Mouse (Mus musculus) forebrain, embryonic 10.5 days (tissue): Measurements from ENCODE around the gene Scml4. TPM values are rescaled to one million over a fixed set of nuclear protein-coding genes. Genes with fewer than 3 reads are reported as not detected.

ENCODE experiments used
- DNase-seq: peaks from one replicate; pipeline ENCODE4 v3.0.0-alpha.2; 2017; ENCODE audit warnings: low spot score; ENCODE audit errors: extremely low spot score
- H3K27ac ChIP-seq: fragments of 300-500 bp; sonication (generic); 2 replicates; pipeline ENCODE4 v1.5.1; 2016; ENCODE audit warnings: mild to moderate bottlenecking
- H3K27me3 ChIP-seq: fragments of 300-500 bp; sonication (generic); 2 replicates; pipeline ENCODE4 v1.6.1; 2016; ENCODE audit warnings: mild to moderate bottlenecking; ENCODE audit not compliant: poor library complexity, severe bottlenecking
- H3K36me3 ChIP-seq: fragments of 300-500 bp; sonication (generic); replicated peaks from 2 replicates; pipeline ENCODE4 v1.6.1; 2016; ENCODE audit warnings: mild to moderate bottlenecking, moderate library complexity
- H3K4me1 ChIP-seq: fragments of 300-500 bp; sonication (generic); 2 replicates; pipeline ENCODE4 v1.6.1; 2016
- H3K4me3 ChIP-seq: fragments of 300-500 bp; sonication (generic); 2 replicates; pipeline ENCODE4 v1.5.1; 2016; ENCODE audit warnings: mild to moderate bottlenecking, moderate library complexity
- H3K9me3 ChIP-seq: fragments of 300-500 bp; sonication (generic); 2 replicates; pipeline ENCODE4 v1.6.1; 2016; ENCODE audit warnings: mild to moderate bottlenecking, moderate library complexity
- WGBS: fragments of 180-500 bp; shearing (Covaris S2); methylation state at CpG from one replicate; pipeline ENCODE4 v1.1.7; 2016; 5-methylcytosine and 5-hydroxymethylcytosine counted together
- polyA plus RNA-seq: library from polyadenylated mRNA; unstranded; fragments of >200 nt; fragmentation: Nextera tagmentation; extraction: Ambion mirVana; gene quantifications from 2 replicates; pipeline ENCODE4 v1.2.1, GENCODE M21; 2016

The Scml4 gene
- polyA plus RNA-seq, 1 experiment from 2014 or later = 0.19 TPM

- Histone ChIP-seq H3K27me3 (0 out of 2 replicates have a peak, but pooled peaks cover 13% of the 10 kb centered on the region), H3K4me1 (peaks cover 29% of the 10 kb centered on the region), H3K36me3 (no peaks in the 10 kb centered on the region), H3K27ac (no peak overlapping the region), H3K9me3 (peaks cover 5% of the 10 kb centered on the region; the same call in 1 of the 2 replicates), H3K4me3 (no peak overlapping the region)
- 93% methylated on average over 13 of the region's 13 CpGs for WGBS
- DNase-seq = no peak
These were observed 102.5 kb downstream of the Scml4 start for GRCm38 (mm10) chr10:42962655-42963054.

GRCm38 (mm10) chr10:42963061-42963460 lies 102.9 kb downstream of the Scml4 start:
- Histone ChIP-seq H3K4me3 (no peak overlapping the region), H3K27me3 (0 out of 2 replicates have a peak, but pooled peaks cover 11% of the 10 kb centered on the region), H3K36me3 (no peaks in the 10 kb centered on the region), H3K27ac (no peak overlapping the region), H3K9me3 (peaks cover 5% of the 10 kb centered on the region; the same call in 1 of the 2 replicates), H3K4me1 (peaks cover 25% of the 10 kb centered on the region)
- no peak for DNase-seq
- WGBS = 93% methylated on average over 2 of the region's 2 CpGs

- H3K27ac ChIP-seq = no peak overlapping the region; the same call in 1 of the 2 replicates
These were observed 108.2 kb downstream of the Scml4 start for GRCm38 (mm10) chr10:42968332-42968731.

GRCm38 (mm10) chr10:42972504-42973172 lies 112.5 kb downstream of the Scml4 start:
- H3K27me3 ChIP-seq = peaks cover 68% of the 10 kb centered on the region
- no peak overlapping the region for H3K4me3 ChIP-seq

More at GRCm38 (mm10) chr10:42968332-42968731, 108.2 kb downstream of the Scml4 start:
- H3K9me3 ChIP-seq = peaks cover 5% of the 10 kb centered on the region; the same call in 1 of the 2 replicates
- peaks cover 45% of the 10 kb centered on the region for H3K4me1 ChIP-seq
- 11% methylated on average over 2 of the region's 2 CpGs for WGBS
- H3K4me3 ChIP-seq = no peak overlapping the region
- H3K36me3 ChIP-seq = no peaks in the 10 kb centered on the region
- peaks cover 42% of the 10 kb centered on the region for H3K27me3 ChIP-seq
- no peak for DNase-seq

GRCm38 (mm10) chr10:42973537-42973936 lies 113.4 kb downstream of the Scml4 start:
- no peaks in the 10 kb centered on the region for H3K36me3 ChIP-seq
- H3K4me3 ChIP-seq = no peak overlapping the region
- H3K27me3 ChIP-seq = peaks cover 70% of the 10 kb centered on the region
- H3K9me3 ChIP-seq = no peaks in the 10 kb centered on the region
- WGBS = 69% methylated on average over 4 of the region's 4 CpGs
- H3K27ac ChIP-seq = no peak overlapping the region
- H3K4me1 ChIP-seq = peaks cover 45% of the 10 kb centered on the region
- no peak for DNase-seq

More at GRCm38 (mm10) chr10:42972504-42973172, 112.5 kb downstream of the Scml4 start:
- WGBS = 33% methylated on average over 18 of the region's 18 CpGs
- no peaks in the 10 kb centered on the region for H3K36me3 ChIP-seq
- peaks cover 46% of the 10 kb centered on the region for H3K4me1 ChIP-seq
- peak; percentile 68 for DNase-seq
- H3K9me3 ChIP-seq = no peaks in the 10 kb centered on the region
- no peak overlapping the region for H3K27ac ChIP-seq

GRCm38 (mm10) chr10:42976577-42976976 lies 116.4 kb downstream of the Scml4 start:
- no peak for DNase-seq
- WGBS = 90% methylated on average over 6 of the region's 6 CpGs
- H3K4me3 ChIP-seq = no peak overlapping the region
- no peaks in the 10 kb centered on the region for H3K36me3 ChIP-seq
- peaks cover 19% of the 10 kb centered on the region for H3K4me1 ChIP-seq
- H3K27me3 ChIP-seq = peaks cover 56% of the 10 kb centered on the region
- no peaks in the 10 kb centered on the region for H3K9me3 ChIP-seq
- no peak overlapping the region for H3K27ac ChIP-seq

GRCm38 (mm10) chr10:42978346-42978745 lies 118.2 kb downstream of the Scml4 start:
- no peak for DNase-seq
- no peaks in the 10 kb centered on the region for H3K36me3 ChIP-seq
- peaks cover 16% of the 10 kb centered on the region for H3K4me1 ChIP-seq
- H3K4me3 ChIP-seq = no peak overlapping the region
- no peak overlapping the region for H3K27ac ChIP-seq
- 63% methylated on average over 3 of the region's 3 CpGs for WGBS
- no peaks in the 10 kb centered on the region for H3K9me3 ChIP-seq
- peaks cover 44% of the 10 kb centered on the region for H3K27me3 ChIP-seq

- Histone ChIP-seq H3K4me1 (peaks cover 22% of the 10 kb centered on the region), H3K36me3 (no peaks in the 10 kb centered on the region), H3K4me3 (no peak overlapping the region), H3K9me3 (no peaks in the 10 kb centered on the region), H3K27me3 (peaks cover 24% of the 10 kb centered on the region), H3K27ac (no peak overlapping the region)
- DNase-seq = no peak
- WGBS = 73% methylated on average over 7 of the region's 7 CpGs
These were observed 121.0 kb downstream of the Scml4 start for GRCm38 (mm10) chr10:42980999-42981757.

GRCm38 (mm10) chr10:42984886-42985285 lies 124.7 kb downstream of the Scml4 start:
- WGBS = 78% methylated on average over 4 of the region's 4 CpGs

GRCm38 (mm10) chr10:42987594-42988052 lies 127.5 kb downstream of the Scml4 start:
- WGBS = 20% methylated on average over 6 of the region's 6 CpGs
- no peak overlapping the region for H3K4me3 ChIP-seq

More at GRCm38 (mm10) chr10:42984886-42985285, 124.7 kb downstream of the Scml4 start:
- peaks cover 23% of the 10 kb centered on the region for H3K27me3 ChIP-seq
- H3K4me1 ChIP-seq = peaks cover 44% of the 10 kb centered on the region
- H3K4me3 ChIP-seq = no peak overlapping the region
- H3K9me3 ChIP-seq = no peaks in the 10 kb centered on the region
- H3K27ac ChIP-seq = no peak overlapping the region
- H3K36me3 ChIP-seq = no peaks in the 10 kb centered on the region
- no peak for DNase-seq

GRCm38 (mm10) chr10:42988627-42989026 lies 128.5 kb downstream of the Scml4 start:
- Histone ChIP-seq H3K4me1 (peaks cover 44% of the 10 kb centered on the region), H3K27me3 (peaks cover 48% of the 10 kb centered on the region), H3K27ac (no peak overlapping the region), H3K36me3 (no peaks in the 10 kb centered on the region), H3K4me3 (no peak overlapping the region), H3K9me3 (no peaks in the 10 kb centered on the region)
- DNase-seq = no peak
- 56% methylated on average over 15 of the region's 15 CpGs for WGBS

More at GRCm38 (mm10) chr10:42987594-42988052, 127.5 kb downstream of the Scml4 start:
- peaks cover 39% of the 10 kb centered on the region for H3K27me3 ChIP-seq
- H3K36me3 ChIP-seq = no peaks in the 10 kb centered on the region
- H3K4me1 ChIP-seq = peaks cover 43% of the 10 kb centered on the region
- H3K9me3 ChIP-seq = no peaks in the 10 kb centered on the region
- DNase-seq = peak; percentile 55
- no peak overlapping the region for H3K27ac ChIP-seq

- H3K27ac ChIP-seq = no peak overlapping the region
- peak; percentile 87 for DNase-seq
- WGBS = 35% methylated on average over 6 of the region's 6 CpGs
- H3K4me1 ChIP-seq = peaks cover 52% of the 10 kb centered on the region
- no peaks in the 10 kb centered on the region for H3K36me3 ChIP-seq
- H3K4me3 ChIP-seq = no peak overlapping the region
- H3K27me3 ChIP-seq = peaks cover 61% of the 10 kb centered on the region
- H3K9me3 ChIP-seq = no peaks in the 10 kb centered on the region
These were observed 129.7 kb downstream of the Scml4 start for GRCm38 (mm10) chr10:42989910-42990309.

GRCm38 (mm10) chr10:42991018-42991417 lies 130.8 kb downstream of the Scml4 start:
- H3K4me3 ChIP-seq = no peak overlapping the region
- WGBS = 70% methylated on average over 9 of the region's 9 CpGs
- no peak overlapping the region for H3K27ac ChIP-seq
- H3K36me3 ChIP-seq = no peaks in the 10 kb centered on the region
- H3K4me1 ChIP-seq = peaks cover 61% of the 10 kb centered on the region
- no peaks in the 10 kb centered on the region for H3K9me3 ChIP-seq
- peaks cover 64% of the 10 kb centered on the region for H3K27me3 ChIP-seq
- DNase-seq = no peak
